In the genomic region with DNA sequence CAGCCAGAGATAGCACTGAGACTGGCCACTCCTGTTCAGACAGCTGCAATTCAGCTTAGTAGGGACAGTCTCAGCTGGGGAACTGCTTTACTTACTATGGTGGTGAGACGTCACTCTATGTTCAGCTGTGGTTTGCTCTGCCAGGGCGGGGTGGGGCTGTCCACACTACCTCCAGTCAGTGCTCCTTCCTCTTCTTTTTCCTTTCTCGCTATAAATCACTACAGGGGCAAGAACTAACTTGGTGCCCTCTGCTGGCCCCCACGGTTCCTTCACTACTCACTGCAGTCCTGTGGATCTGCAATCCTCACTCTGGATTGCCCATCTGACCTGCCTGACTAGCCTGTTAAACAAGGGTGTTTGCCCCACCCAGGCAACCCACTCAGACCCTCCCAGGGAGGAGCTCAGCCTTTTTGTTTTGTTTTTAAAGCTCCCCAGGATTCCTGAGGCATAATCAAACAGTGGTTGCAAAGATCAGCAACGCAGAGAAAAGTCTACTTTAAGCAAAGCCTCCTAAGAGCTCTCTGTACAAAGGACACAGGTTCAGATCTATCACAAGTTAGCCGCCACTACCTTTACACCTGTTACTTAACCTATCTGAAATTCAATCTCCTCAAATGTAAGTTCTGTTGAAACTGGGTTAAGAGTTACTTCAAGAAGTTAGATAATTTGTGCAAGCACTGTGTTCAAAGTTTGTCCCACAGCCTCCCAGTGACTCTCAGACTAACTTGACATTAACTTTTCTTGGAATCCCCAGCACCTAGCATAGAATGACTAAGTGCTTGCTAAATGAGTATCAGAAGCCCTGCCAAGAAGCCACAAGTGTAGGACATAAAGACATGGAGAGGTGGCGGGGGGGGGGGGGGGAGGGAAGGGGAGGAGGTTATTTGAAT, we compare ENCODE assay signal across 8 mouse cellular contexts. TPM values are rescaled to one million over a fixed set of nuclear protein-coding genes. Genes with fewer than 3 reads are reported as not detected.
DNase-seq lines count a peak whose midpoint lies in the region; ATAC-seq lines count a peak whose summit lies in the region.

No protein-coding gene starts in this region.

- DNase-seq in 416B (ENCODE audit: low read depth) = peak; percentile 73
- peak; percentile 59 for DNase-seq in ES-CJ7 (ENCODE audit: low read depth, low spot score)
- no peak for DNase-seq in embryonic facial prominence, embryonic 10.5 days (ENCODE audit: low spot score)
- peak; percentile 64 for DNase-seq in lung, postnatal 14 days
- DNase-seq in spleen, adult 18-20 months = peak; percentile 69 to 72
- no peak for DNase-seq in c-Kit-positive CD71-positive TER-119-positive erythroid progenitor cells, embryonic 14.5 days (ENCODE audit: low spot score)

- peak overlapping the region; percentile 93 for H3K27ac ChIP-seq in embryonic facial prominence, embryonic 10.5 days (replicated peaks)
- H3K27ac ChIP-seq in heart, embryonic 12.5 days (ENCODE audit: poor library complexity, severe bottlenecking) = no peak overlapping the region
- H3K27ac ChIP-seq in kidney, embryonic 14.5 days (ENCODE audit: low read depth, low read length) = no peak overlapping the region

- H3K4me3 ChIP-seq in embryonic facial prominence, embryonic 10.5 days = peak overlapping the region; percentile 70
- peak overlapping the region; percentile 63 for H3K4me3 ChIP-seq in heart, embryonic 12.5 days
- H3K4me3 ChIP-seq in kidney, embryonic 14.5 days (ENCODE audit: low read length) = peak overlapping the region; percentile 64

- peaks cover 28% of the 10 kb centered on the region for H3K36me3 ChIP-seq in embryonic facial prominence, embryonic 10.5 days (replicated peaks)
- peaks cover 4% of the 10 kb centered on the region; the same call in 1 of the 2 replicates for H3K36me3 ChIP-seq in heart, embryonic 12.5 days
- peaks cover 6% of the 10 kb centered on the region; the same call in 1 of the 2 replicates for H3K36me3 ChIP-seq in kidney, embryonic 14.5 days (ENCODE audit: control insufficient read depth, insufficient read depth, low read length)

- H3K9me3 ChIP-seq in embryonic facial prominence, embryonic 10.5 days = no peaks in the 10 kb centered on the region
- H3K9me3 ChIP-seq in heart, embryonic 12.5 days (replicated peaks) = peaks cover 7% of the 10 kb centered on the region; the same call in 1 of the 2 replicates
- peaks cover 4% of the 10 kb centered on the region; the same call in 1 of the 2 replicates for H3K9me3 ChIP-seq in kidney, embryonic 14.5 days (ENCODE audit: control insufficient read depth, low read length)

- WGBS in embryonic facial prominence, embryonic 10.5 days = 50% methylated on average over 7 of the region's 7 CpGs
- 51% methylated on average over 7 of the region's 7 CpGs for WGBS in heart, embryonic 12.5 days
- WGBS in kidney, embryonic 14.5 days = 43% methylated on average over 7 of the region's 7 CpGs

- no peaks in the 10 kb centered on the region for H3K27me3 ChIP-seq in embryonic facial prominence, embryonic 10.5 days (replicated peaks; ENCODE audit: low read depth, poor library complexity, severe bottlenecking)
- no peaks in the 10 kb centered on the region for H3K27me3 ChIP-seq in heart, embryonic 12.5 days (replicated peaks)
- H3K27me3 ChIP-seq in kidney, embryonic 14.5 days (ENCODE audit: control insufficient read depth, insufficient read depth, low read length) = no peaks in the 10 kb centered on the region

- peak overlapping the region; percentile 76 for H3K9ac ChIP-seq in heart, embryonic 12.5 days
- H3K9ac ChIP-seq in kidney, embryonic 14.5 days (ENCODE audit: low read depth, low read length) = peak overlapping the region; percentile 68; the same call in 1 of the 2 replicates

- peak overlapping the region; percentile 95 for H3K4me2 ChIP-seq in heart, embryonic 12.5 days
- H3K4me2 ChIP-seq in kidney, embryonic 14.5 days (replicated peaks; ENCODE audit: low read depth, low read length) = peak overlapping the region; percentile 94

- H3K4me1 ChIP-seq in embryonic facial prominence, embryonic 10.5 days = peaks cover 24% of the 10 kb centered on the region
- H3K4me1 ChIP-seq in heart, embryonic 12.5 days (replicated peaks) = peaks cover 17% of the 10 kb centered on the region; the same call in 1 of the 2 replicates
- H3K4me1 ChIP-seq in kidney, embryonic 14.5 days (ENCODE audit: control insufficient read depth, insufficient read depth, low read length) = peaks cover 10% of the 10 kb centered on the region

- ATAC-seq in heart, embryonic 12.5 days (ENCODE audit: insufficient number of reproducible peaks, low FRiP score) = no peak
- no peak for ATAC-seq in kidney, embryonic 14.5 days (ENCODE audit: low FRiP score, low TSS enrichment)

RNA-seq across cellular contexts. Expression of gene Tmem109, which starts 1.5 kb away (rescaled TPM):
- 60.8 and 63.7 TPM in 2 replicates for polyA plus RNA-seq in embryonic facial prominence, embryonic 10.5 days (2016; fragmentation: Nextera tagmentation; extraction: Ambion mirVana)
- polyA plus RNA-seq in heart, embryonic 12.5 days (2016; fragmentation: Nextera tagmentation; extraction: Ambion mirVana) = 67.4 and 70.9 TPM in 2 replicates
- polyA plus RNA-seq in kidney, embryonic 14.5 days (2014; fragmentation: Nextera tagmentation; extraction: Ambion mirVana) = 87.6 and 90.9 TPM in 2 replicates

RNA-seq across cellular contexts. Expression of gene Tmem132a, which starts 10.6 kb away (rescaled TPM):
- 139 and 142 TPM in 2 replicates for polyA plus RNA-seq in embryonic facial prominence, embryonic 10.5 days (2016; fragmentation: Nextera tagmentation; extraction: Ambion mirVana)
- polyA plus RNA-seq in heart, embryonic 12.5 days (2016; fragmentation: Nextera tagmentation; extraction: Ambion mirVana) = 61.5 and 62.2 TPM in 2 replicates
- polyA plus RNA-seq in kidney, embryonic 14.5 days (2014; fragmentation: Nextera tagmentation; extraction: Ambion mirVana) = 65.2 and 71.5 TPM in 2 replicates

RNA-seq across cellular contexts. Expression of gene Prpf19, which starts 14.7 kb away (rescaled TPM):
- 38.9 and 42.0 TPM in 2 replicates for polyA plus RNA-seq in embryonic facial prominence, embryonic 10.5 days (2016; fragmentation: Nextera tagmentation; extraction: Ambion mirVana)
- polyA plus RNA-seq in heart, embryonic 12.5 days (2016; fragmentation: Nextera tagmentation; extraction: Ambion mirVana) = 24.9 and 26.2 TPM in 2 replicates
- polyA plus RNA-seq in kidney, embryonic 14.5 days (2014; fragmentation: Nextera tagmentation; extraction: Ambion mirVana) = 61.0 and 75.7 TPM in 2 replicates

RNA-seq across cellular contexts. Expression of gene Zp1, which starts 40.1 kb away (rescaled TPM):
- polyA plus RNA-seq in embryonic facial prominence, embryonic 10.5 days (2016; fragmentation: Nextera tagmentation; extraction: Ambion mirVana) = not detected in 2 replicates
- polyA plus RNA-seq in heart, embryonic 12.5 days (2016; fragmentation: Nextera tagmentation; extraction: Ambion mirVana) = not detected in 2 replicates
- polyA plus RNA-seq in kidney, embryonic 14.5 days (2014; fragmentation: Nextera tagmentation; extraction: Ambion mirVana) = not detected in 2 replicates

RNA-seq across cellular contexts. Expression of gene Slc15a3, which starts 40.8 kb away (rescaled TPM):
- 0.43 and 0.77 TPM in 2 replicates for polyA plus RNA-seq in embryonic facial prominence, embryonic 10.5 days (2016; fragmentation: Nextera tagmentation; extraction: Ambion mirVana)
- polyA plus RNA-seq in heart, embryonic 12.5 days (2016; fragmentation: Nextera tagmentation; extraction: Ambion mirVana) = 0.23 and 0.41 TPM in 2 replicates
- polyA plus RNA-seq in kidney, embryonic 14.5 days (2014; fragmentation: Nextera tagmentation; extraction: Ambion mirVana) = 0.44 and 0.69 TPM in 2 replicates

Comparison
In these comparisons a context has a peak if more than half of its experiments do, and no peak if none do; other contexts are left out.
1. DNase-seq: peak in 416B (single experiment), ES-CJ7 (single experiment), lung, postnatal 14 days (single experiment) and spleen, adult 18-20 months (2 of 2); none in embryonic facial prominence, embryonic 10.5 days (single experiment) and c-Kit-positive CD71-positive TER-119-positive erythroid progenitor cells, embryonic 14.5 days (single experiment).
2. Peak in every context shown above with its lines, with median percentiles within 50 percentile points of each other: H3K4me3 ChIP-seq.